Mouse (Mus musculus) fat pad, adult 2 months (tissue): ENCODE measurements around the gene Gan.
A peak's percentile ranks its signal among the peaks of the same experiment; 100 is the strongest.

Experiments used
- DNase-seq: peaks from one replicate; pipeline ENCODE4 v3.0.0-alpha.2; 2011; ENCODE audit warnings: low read depth, low spot score; ENCODE audit errors: extremely low read depth

Gene Gan

DNA sequence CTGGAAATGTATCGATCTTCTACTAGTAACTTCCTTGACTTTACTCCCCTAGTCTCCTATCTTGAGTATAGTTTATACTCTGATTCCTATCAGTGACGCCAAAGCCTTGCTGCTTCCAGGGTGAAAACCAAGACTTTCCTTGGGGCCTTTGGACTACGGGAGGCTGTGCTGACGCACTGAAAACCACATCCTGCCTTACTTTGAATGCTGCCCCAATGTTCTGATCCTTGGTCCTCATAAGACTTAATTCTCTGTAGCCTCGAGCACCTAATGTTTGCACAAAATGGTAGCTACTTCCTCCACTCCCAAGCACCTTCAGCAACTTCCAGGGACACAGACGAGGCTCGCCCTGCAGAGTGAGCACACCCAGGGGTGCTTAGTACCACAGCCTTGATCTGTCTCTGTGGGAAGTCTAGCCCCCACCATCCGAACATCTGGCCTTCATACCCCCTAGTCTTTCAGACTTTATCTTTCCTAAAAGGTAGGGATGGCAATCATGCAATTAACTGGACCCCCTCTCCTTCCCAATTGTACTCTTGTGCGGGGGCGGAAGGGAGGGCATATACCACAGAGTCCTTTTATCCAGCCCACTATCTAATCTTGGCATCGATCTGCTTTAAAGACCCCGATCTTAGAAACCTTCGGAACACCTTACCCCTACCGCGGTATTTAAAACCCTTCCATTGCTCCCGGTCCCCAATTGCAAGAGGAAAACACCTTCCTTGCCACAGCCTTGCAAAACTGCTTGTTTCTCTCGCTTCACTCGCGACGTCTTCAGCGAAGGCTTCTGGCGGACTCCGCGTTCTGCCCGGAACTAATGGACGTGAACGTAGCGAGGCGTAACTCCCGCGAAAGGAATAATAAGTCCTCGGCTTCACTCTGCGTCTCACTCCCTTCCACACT lies 818 bp upstream of the Gan start:
- no peak for DNase-seq

DNA sequence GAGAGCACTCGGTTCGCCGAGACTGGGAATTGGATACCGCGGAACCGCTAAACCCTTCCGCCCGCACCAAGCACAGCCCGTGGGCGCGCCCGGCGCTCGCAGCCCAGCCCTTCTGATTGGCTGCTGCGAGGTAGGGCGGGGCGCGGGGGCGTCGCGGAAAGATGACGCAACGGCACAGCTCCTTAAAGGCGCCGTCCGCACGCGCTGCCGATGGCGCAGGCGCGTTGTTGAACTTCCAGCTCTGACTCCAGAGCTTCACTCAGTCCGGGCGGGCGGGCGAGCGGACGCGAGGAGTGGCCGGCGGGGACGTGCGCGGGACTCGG lies 205 bp upstream of the Gan start:
- DNase-seq: peak; percentile 33

DNA sequence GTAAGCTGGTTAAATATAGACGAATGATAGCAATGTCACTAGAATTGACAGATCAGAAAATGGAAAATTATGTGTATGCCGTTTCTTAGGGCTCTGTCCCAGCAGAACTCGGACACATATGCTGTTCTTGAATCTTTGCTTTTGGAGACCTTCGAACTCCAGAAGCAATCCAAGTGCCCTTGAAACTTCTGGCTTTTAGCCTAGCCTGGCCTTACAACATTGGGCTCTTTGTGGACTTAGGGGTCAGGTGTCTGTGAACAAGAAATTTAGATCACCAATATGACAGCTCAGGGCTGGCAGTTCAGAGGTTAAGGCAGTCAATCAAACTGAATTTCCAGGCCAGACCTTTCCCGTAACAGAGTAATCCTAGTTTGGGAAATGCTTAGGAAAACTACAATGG lies 1.1 kb downstream of the Gan start:
- DNase-seq: no peak

DNA sequence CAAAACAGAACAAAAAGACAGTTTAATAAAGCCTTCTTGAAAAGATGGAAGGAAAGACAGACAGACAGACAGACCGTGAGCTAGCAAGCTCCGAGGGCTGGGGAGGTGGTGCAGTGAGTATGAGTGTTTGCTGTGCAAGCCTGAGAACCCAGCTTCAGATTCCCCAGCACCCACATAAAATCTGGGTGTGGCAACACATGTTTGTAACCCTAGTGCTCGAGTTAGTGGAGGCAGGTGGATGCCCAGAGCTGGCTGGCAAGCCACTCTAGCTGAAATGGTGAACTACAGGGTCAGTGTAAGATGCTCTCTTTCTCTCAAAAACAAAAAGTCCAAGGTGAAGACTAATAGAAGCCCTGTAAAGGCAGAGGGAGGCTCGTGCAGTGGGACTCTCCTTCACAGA lies 7.0 kb downstream of the Gan start:
- no peak for DNase-seq

DNA sequence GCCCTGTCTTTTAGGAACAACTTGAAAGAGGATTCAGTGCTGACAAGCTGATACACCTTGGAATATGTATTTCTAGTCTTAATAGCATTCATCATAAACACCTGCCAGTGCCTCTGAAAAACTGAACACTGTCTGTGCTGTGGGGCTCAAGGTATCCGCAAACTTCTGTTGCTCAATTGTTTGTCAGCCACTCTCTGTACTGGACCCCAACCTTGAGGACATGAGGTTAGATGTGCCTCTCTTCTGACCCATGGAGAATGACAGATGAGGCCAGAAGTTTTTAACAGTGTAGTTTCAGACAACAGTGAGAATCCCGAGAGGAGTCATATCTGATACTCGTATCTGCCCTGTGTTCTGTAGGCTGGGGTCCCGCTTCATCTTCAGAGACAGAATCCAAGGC lies 7.6 kb downstream of the Gan start:
- DNase-seq: no peak

DNA sequence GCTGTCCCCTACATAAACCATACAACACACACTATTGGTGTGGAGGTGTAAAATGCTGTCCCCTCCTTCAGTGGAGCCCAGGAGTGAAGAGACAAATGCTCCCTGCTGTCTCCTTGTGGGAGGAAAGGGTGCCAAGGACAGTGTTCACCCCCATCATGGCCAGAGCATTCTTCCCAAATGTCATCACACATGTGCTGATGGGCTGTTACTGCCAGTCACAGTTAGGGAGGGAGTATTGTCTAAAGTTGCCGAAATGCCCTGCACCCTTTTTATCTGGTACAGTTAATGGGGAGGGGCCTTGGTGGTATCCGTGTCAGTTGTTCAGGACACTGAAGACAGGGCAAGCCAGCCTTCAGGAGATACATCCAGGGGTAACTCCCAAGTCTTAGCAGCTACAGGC lies 8.6 kb downstream of the Gan start:
- DNase-seq: no peak

DNA sequence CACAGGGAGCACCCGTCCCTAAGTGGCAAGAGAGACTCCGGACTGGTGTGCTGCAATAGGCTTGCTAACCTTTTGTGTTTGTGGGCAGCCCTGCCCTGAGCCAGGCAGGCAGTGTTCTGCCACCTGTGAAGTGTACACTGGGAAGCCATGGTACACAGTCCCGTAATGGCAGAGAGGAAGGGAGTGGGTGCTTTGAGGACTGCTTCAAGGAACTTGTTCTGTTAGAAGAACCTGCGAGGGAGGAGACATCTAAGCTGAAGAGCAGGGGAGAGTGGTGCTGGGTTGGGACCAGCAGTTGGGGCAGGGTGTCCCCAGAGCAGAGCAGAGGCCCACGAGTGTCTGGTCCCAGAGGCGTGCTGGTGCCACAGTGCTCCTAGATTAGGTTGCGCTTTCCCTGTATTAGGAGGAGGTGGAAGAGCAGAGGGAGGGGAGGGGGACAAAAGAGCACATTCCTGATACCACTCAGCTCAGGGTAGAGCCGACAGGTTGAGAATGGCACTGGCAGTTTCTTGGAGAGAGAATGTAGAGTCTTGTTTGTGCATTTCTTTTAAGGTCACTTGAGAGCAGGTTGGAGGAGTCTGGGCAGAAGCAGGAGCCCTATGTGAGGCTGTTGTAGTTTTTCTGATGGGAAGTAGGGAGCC lies 9.4 kb downstream of the Gan start:
- DNase-seq: no peak

DNA sequence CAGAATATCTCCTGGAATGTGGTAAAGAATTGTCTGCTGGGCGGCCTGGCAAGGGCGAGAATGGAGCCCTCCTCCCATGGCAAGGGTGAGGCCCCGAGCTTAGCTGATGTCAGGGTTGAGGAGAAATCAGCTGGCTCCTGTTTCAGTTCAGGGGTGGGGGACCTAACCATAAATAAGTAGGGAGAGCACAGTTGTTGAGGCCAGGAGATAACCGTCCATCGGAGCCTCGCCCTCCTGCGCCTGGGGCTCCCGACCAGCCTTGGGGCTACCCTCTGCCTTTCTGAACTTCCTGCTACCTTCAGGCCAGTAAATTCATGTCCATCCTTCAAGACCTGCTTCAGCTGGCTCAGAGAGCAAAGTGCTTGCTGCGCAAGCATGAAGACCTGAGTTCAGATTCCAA lies 10.4 kb downstream of the Gan start:
- DNase-seq: no peak

DNA sequence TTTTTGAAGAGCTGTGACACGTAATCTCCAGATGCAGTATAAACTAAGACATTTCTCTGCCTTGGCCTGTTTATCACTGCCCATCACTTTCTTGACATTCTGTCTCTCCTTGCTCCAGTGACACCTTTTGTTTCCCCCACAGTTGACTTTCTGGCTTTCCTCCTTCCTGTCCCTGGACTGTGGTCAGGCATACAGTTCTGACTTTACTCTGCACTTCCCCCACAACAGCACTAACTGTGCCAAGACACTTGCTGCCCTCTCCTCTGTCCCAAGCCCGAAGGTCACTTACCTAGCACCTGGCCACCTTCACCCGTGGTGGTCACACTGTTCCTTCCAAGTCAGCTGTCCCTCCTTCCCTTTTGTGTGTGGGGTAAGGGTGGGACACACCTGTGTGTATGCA lies 13.9 kb downstream of the Gan start:
- DNase-seq: no peak

DNA sequence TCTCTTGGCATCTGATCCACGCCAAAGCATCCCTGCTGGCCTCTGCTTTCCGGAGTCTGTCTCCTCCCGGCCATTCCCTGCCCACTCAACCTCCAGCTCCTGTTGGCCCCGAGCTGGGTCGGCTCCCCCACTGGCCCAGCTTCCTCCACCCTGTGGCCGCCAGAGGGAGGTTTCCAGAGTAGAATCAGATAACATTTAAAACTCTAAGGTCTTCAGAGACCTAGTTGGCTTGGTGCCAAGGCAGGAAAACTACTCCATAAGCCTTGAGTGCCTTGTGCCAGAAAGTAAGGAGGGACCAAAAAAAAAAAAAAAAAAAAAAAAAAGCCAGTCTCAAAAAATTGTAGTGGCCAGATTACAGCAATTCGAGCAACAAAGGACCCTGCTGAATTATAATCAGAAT lies 15.0 kb downstream of the Gan start:
- no peak for DNase-seq

DNA sequence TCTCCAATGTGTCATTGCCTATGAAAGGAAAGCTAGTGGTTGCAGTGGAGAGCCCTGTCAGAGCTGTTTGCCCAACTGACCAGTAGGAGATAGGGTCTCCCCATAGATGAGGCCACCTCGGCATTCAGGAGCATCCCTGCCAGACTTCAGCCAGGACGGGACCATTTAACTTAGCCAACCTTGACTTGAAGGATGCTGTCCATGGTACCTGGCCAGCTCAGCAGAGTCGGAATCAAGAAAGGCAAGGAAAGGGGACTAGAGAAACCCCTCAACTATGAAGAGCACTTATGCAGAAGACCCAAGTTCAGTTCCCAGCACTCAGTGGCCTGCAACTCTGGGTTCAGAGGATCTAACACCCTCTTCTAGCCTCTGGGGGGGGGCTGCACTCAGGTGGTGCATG lies 15.8 kb downstream of the Gan start:
- no peak for DNase-seq

DNA sequence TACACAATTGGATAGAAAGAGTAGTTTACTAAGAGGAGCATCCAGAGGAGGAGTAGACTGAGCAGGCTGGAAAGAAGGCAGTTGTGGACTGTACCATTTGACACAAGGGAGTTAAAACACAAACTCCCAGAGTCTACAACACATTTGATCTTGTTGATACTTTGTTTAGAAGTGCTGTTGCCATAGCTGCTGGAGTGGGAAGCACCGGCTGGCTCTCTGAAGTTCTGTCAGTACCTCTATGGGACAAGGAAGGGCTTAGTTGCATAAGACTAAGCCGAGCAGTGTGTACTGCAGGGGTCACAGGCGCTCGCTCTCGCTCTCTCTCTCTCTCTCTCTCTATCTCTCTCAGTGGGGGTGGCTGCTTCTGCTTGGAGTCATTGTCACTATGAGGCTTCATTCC lies 16.6 kb downstream of the Gan start:
- DNase-seq: no peak

DNA sequence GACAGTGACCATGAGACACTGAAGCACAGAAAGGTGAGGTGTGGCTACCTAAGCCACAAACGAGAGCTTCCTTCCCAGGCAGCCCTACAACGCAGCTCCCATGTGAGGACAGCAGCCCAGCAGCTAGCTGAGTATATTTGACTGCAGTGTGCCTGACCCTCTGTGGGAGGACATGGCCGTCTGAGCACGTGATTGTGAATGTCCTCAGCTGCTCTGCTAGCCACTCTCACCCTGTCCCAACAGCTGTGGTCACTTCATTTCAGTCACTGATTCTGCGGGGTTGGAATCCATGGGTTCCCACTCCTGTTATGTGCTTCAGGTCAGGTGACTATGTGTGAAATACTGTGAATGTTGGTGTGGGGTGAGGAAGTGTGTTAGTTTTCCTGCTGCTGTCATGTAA lies 18.4 kb downstream of the Gan start:
- DNase-seq: no peak

DNA sequence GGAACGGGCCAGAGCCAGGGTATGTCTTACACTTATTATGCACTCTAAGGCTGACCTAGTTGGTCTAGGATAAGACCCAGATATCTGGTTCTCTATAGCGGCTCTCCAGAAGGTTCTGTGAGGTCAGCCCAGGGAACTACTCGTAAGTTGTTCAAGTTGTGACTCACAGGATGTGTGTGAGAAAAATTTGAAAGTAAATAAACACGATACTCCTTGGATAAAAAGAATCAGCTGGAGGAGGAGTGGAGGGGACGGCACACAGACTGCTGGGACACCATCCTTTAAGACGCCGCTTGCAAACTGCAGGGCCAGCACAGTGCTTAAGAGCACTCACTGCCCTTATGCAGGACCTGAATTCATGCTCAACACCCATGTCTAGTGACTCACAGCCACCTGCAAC lies 19.3 kb downstream of the Gan start:
- no peak for DNase-seq

DNA sequence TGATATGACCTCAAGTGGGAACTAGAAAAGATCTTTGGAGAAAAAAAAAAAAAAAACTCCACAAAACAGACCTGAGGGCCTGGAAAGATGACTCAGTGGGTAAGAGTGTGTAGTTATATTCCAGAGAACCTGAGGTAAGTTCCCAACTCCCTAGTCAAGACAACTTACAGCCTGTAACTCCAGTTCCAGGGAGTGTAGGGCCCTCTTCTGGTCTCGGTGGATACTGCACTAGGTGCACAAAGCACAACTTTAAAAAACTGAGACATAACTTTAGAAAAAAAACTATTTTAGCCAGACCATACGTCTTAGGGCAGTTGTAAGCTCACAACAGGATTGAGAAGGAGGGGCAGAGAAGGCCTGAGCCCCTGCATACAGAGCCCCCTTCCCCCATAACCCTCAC lies 20.1 kb downstream of the Gan start:
- DNase-seq: no peak

DNA sequence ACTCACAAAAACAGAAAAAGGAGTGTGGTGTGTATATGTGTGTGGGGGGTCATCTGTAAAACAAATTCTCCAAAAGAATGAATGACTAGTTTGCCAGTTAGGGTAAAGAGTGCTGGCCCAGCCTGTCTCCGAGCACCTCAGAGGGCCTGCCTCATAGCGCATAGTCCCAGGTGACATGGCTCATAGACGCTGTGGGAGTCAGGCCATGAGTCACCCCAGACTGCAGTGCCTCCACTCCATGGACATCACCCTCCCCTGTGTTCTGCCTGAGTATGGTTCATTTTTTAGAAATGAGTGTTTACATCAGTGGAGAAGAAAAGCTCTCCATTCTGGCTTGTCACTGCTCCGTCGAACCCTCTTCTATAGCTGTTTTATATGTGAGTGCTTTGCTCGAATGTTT lies 20.7 kb downstream of the Gan start:
- no peak for DNase-seq

DNA sequence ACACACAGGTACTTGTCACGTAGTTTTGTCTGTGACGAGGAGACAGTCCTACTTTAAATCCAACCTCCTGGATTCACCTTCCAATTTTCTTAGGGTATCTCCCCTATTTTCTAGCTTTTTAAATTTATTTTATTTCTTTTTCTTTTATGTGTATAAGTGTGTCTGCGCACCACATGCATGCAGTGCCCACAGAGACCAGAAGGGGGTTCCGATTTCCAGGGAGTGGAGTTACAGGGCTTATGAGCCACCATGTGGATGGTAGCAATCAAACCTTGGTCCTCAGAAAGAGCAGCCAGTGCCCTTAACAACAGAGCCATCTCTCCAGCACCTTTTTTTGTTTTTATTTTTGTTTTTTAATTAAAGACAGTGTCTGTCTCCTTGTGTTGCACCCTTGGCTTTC lies 24.8 kb downstream of the Gan start:
- no peak for DNase-seq

DNA sequence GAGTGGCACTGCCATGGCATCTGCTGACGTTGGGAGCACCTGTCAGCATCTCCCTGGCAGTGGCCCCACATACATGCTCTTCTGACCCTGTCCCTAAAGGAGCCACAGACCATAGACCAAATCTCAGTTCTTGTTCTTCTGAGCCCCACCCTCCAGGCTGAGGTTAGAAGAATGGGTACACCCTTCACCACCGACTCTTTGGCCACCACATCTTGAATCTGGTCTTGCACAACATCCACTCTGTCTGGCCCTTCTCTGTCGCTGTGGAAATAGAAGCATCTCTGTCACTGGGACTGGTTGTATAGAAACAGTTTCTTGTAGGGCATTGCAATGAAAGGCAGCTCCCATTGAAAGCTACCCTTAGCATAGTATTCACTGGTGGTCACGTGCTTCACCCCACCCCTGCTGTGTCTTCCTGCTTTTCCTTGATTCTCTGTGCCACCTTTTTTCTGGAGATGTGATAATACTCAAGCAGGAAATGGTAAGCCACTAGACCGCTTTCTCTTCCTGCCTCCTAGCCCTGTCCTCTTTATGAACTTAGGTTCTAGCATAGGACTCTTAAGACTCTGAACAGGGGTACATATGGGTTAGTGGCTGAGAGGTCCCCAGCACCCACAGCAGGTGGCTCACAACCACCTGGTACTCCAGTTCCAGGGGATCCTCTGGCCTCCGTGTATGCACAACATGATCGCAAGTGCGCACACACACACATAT lies 25.9 kb downstream of the Gan start:
- no peak for DNase-seq

DNA sequence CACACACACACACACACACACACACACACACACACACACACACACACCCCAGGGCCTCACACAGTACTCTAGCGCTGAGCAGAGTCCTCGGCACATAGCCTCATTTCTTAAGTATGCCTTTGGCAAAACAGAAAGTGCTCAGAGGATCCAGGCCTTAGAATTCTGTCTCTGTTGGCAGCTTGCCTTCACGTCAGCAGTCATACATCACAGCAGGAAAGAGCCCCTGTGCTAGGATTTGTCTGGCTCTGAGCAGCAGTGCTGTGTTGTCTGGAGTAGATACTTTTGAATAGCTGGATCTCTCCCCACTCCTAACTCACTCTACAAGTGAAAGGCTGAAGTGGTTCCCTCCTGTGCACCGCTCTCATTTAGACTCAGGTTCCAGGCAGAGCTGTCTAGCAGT lies 36.4 kb downstream of the Gan start:
- no peak for DNase-seq

DNA sequence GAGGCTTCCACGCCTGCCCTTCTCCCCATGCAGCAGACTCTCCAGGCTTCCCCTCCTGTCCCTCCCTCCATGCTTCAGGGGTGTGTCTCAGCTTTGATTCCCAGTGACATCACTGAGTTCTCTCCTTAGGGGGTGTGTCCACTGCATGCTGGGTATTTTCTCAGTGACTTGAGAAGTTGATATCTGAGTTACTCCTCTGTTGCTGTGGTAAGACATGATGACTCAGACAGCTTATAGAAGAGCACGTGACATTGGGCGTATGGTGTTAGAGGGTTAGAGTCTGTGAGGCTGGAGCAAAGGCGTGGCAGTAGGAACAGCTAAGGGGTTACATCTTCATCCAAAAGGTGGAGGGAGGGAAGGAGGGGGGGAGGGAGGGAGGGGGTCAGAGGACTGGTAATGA lies 38.7 kb downstream of the Gan start:
- DNase-seq: no peak

DNA sequence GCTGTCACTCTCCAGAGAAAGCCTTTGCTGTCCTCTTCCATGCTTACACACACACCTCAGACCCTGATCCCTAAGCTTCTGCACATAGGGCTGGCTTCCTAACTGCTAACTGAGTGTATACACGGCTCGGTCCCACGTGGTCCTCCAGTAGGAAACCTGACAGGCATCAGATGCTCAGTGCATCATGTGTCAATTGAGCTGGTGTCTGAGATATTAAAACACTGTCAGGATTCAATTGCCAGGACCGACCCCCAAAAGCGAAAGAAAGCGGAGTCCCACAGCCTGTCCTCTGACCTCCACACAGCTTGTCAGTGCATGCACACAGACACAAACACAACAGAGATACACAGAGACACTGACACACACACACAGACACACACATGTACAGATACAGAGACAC lies 39.6 kb downstream of the Gan start:
- DNase-seq: no peak
